Mouse (Mus musculus) ES-E14 (cell line): ENCODE measurements at regions not wholly inside any gene's neighbourhood (a gene's known extent, or its start where the extent isn't known, plus 50 kb on each side); places are given as distances from the start of the nearest gene placed in this dataset.
"Not testable (repeated sequence)": the region's sequence is repeated elsewhere in the genome, so short reads cannot be mapped to it uniquely, and the experiment has no call there.

Experiments used
- DNase-seq: peaks from one replicate; pipeline ENCODE4 v3.0.0-alpha.2; 2013; ENCODE audit warnings: low read depth, low spot score
- H3K27ac ChIP-seq: 2 replicates; pipeline ENCODE4 v1.5.1; 2012; ENCODE audit warnings: low read depth, mild to moderate bottlenecking, low read length, moderate library complexity, mixed read lengths; ENCODE audit not compliant: poor library complexity, insufficient read depth, severe bottlenecking
- H3K36me3 ChIP-seq: 2 replicates; pipeline ENCODE4 v1.6.1; 2012; ENCODE audit warnings: mild to moderate bottlenecking, low read length, moderate library complexity, mixed read lengths; ENCODE audit not compliant: control insufficient read depth, poor library complexity, insufficient read depth, severe bottlenecking
- H3K4me1 ChIP-seq, 2 experiments: fragments of 150-350 bp in 1 of 2; sonication (generic) in 1 of 2; 2 replicates each; pipeline ENCODE4 v1.6.1; 2012; ENCODE audit warnings: low read length in 2 of 2, mild to moderate bottlenecking in 1 of 2, mixed read lengths in 1 of 2; ENCODE audit not compliant: control insufficient read depth in 2 of 2, insufficient read depth in 2 of 2, poor library complexity in 1 of 2
- H3K4me3 ChIP-seq, 2 experiments: fragments of 150-350 bp in 1 of 2; sonication (generic) in 1 of 2; 2 replicates each; pipeline ENCODE4 v1.5.1; 2012; ENCODE audit warnings: low read length in 2 of 2, low read depth in 1 of 2, mild to moderate bottlenecking in 1 of 2, mixed read lengths in 1 of 2; ENCODE audit not compliant: insufficient read depth in 1 of 2, poor library complexity in 1 of 2, severe bottlenecking in 1 of 2
- H3K9ac ChIP-seq: 2 replicates; pipeline ENCODE4 v1.6.1; 2012; ENCODE audit warnings: low read depth, mild to moderate bottlenecking, low read length, mixed read lengths; ENCODE audit not compliant: poor library complexity, insufficient read depth, severe bottlenecking
- H3K9me3 ChIP-seq: fragments of 150-350 bp; sonication (generic); 2 replicates; pipeline ENCODE4 v1.6.1; 2012; ENCODE audit warnings: low read depth, mild to moderate bottlenecking, low read length; ENCODE audit not compliant: control insufficient read depth, insufficient read depth
- CHD2 ChIP-seq: IDR thresholded peaks from 2 replicates; pipeline ENCODE4 v1.6.1; 2014; ENCODE audit warnings: mild to moderate bottlenecking, low read depth, low read length, inconsistent platforms
- HCFC1 ChIP-seq: IDR thresholded peaks from 2 replicates; pipeline ENCODE4 v1.6.1; 2012; ENCODE audit warnings: low read length, inconsistent platforms, borderline replicate concordance; ENCODE audit not compliant: insufficient read depth
- MAFK ChIP-seq: IDR thresholded peaks from 2 replicates; pipeline ENCODE4 v1.6.1; 2014; ENCODE audit warnings: mild to moderate bottlenecking, low read depth, low read length, inconsistent platforms; ENCODE audit not compliant: insufficient read depth
- ZC3H11A ChIP-seq: IDR thresholded peaks from 2 replicates; pipeline ENCODE4 v1.6.1; 2012; ENCODE audit warnings: low read depth, mild to moderate bottlenecking, inconsistent platforms, low read length, borderline replicate concordance
- ZNF384 ChIP-seq: IDR thresholded peaks from 2 replicates; pipeline ENCODE4 v1.6.1; 2012; ENCODE audit warnings: low read depth, low read length, inconsistent platforms
- in situ Hi-C, 2 experiments: fragments of 600-800 bp; cut with MboI; formaldehyde crosslinking; loops; one replicate each; pipeline ENCODE4 v1.15.1; 2025; ENCODE audit warnings: low sequenced_read_pairs in 2 of 2, inconsistent platforms in 1 of 2; ENCODE audit not compliant: unreplicated experiment in 2 of 2

DNA sequence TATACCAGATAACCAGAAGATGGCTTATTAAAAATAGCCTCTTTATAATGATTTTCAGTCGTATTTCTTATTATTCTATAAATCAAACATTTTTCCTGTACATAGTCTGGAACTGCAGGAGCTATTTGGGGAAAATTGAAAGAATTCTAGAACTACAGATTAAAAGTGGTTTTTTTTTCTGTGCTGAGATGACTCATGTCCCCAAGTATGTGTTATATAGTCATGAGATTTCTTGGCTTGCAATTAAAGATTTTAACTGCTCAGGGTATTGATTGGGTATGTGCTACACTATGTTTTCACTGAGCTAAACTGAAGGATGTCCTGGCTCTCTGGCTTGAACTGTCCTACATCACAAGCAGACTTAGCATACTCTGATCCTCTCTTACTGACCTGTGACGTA lies 1088.4 kb upstream of the 1700008P02Rik start:
- Histone ChIP-seq H3K36me3 (no peaks in the 10 kb centered on the region), H3K4me3 (no peak overlapping the region), H3K9me3 (no peaks in the 10 kb centered on the region), H3K9ac (no peak overlapping the region), H3K4me1 (no peaks in the 10 kb centered on the region), H3K27ac (no peak overlapping the region)
- no peak for DNase-seq
- in situ Hi-C loops, result loop anchor here in 1 of 2 experiments (25.0 kb wide), 1 partner anchor 171 kb away; no protein-coding TSS in a partner anchor
- TF ChIP-seq MAFK (no peak), ZNF384 (no peak), CHD2 (no peak)

DNA sequence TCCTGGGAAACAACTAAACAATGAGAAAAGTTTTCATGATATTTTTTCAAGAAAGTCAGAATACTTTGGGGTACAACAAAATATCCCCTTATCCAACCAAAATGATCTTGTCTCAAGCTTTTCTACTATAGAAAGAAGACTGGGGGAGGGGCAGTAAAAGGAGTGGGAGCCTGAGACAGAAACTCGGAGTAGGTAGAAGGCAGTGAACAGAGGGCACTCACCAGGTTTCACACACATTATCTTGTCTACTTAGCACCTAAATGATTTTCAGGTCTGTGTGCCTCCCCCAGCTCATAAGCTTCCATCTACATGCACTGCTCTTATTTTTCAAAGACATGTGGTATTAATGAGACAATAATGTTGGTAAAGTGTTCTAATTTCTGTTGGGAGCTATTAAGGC lies 1063.3 kb upstream of the 1700008P02Rik start:
- Histone ChIP-seq H3K9ac (no peak overlapping the region), H3K4me1 (no peaks in the 10 kb centered on the region), H3K27ac (peak overlapping the region; percentile 92; the same call in 1 of the 2 replicates), H3K9me3 (no peaks in the 10 kb centered on the region), H3K4me3 (no peak overlapping the region), H3K36me3 (0 out of 2 replicates have a peak, but pooled peaks cover 2% of the 10 kb centered on the region)
- TF ChIP-seq HCFC1, result no peak
- TF ChIP-seq ZC3H11A, result no peak
- no peak for TF ChIP-seq CHD2
- no peak for TF ChIP-seq MAFK
- no peak for TF ChIP-seq ZNF384
- in situ Hi-C loops, result no loop called here
- DNase-seq, result peak; percentile 39

DNA sequence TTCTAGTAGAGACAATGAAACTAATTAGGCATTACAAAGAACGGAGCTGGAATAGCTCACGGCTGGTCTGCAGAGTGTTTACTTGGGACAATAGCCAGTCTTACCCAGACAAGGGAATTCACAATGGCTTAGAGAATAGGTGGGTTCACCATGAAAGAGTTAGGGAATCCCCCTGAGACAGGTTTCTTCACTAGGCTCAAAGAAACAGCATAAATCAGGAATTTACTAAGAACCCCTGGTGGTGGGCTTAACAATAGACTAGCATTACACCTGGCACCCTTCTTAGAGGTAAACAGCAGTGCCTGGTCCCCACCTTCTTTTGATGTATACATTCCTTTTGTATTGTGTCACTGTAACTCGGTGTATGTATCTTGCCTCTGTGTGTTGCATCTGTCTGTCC lies 1062.6 kb upstream of the 1700008P02Rik start:
- H3K4me1 ChIP-seq, H3K9ac ChIP-seq, in situ Hi-C loops, H3K9me3 ChIP-seq, H3K4me3 ChIP-seq, H3K36me3 ChIP-seq: not testable (repeated sequence)
- H3K27ac ChIP-seq, result peak overlapping the region; percentile 92
- TF ChIP-seq CHD2, result 0 out of 2 replicates have a peak, but pooled peaks have one; percentile 14
- peak; percentile 53 for DNase-seq

- Histone ChIP-seq H3K36me3 (0 out of 2 replicates have a peak, but pooled peaks cover 2% of the 10 kb centered on the region), H3K9ac (no peak overlapping the region), H3K4me3 (no peak overlapping the region), H3K9me3 (no peaks in the 10 kb centered on the region), H3K4me1 (no peaks in the 10 kb centered on the region), H3K27ac (peak overlapping the region; percentile 96)
- in situ Hi-C loops, result no loop called here
- TF ChIP-seq CHD2, result no peak
- no peak for TF ChIP-seq HCFC1
- TF ChIP-seq MAFK, result no peak
- TF ChIP-seq ZNF384, result no peak
- TF ChIP-seq ZC3H11A, result no peak
- peak; percentile 41 for DNase-seq
Measured at GRCm38 (mm10) chr3:7682311-7682710, 1062.1 kb upstream of the 1700008P02Rik start.

GRCm38 (mm10) chr3:7669956-7670355 lies 1049.7 kb upstream of the 1700008P02Rik start:
- Histone ChIP-seq H3K9me3 (peaks cover 4% of the 10 kb centered on the region), H3K9ac (no peak overlapping the region), H3K4me1 (no peaks in the 10 kb centered on the region), H3K4me3 (no peak overlapping the region), H3K27ac (no peak overlapping the region), H3K36me3 (peaks cover under 1% of the 10 kb centered on the region; the same call in 1 of the 2 replicates)
- DNase-seq, result no peak
- in situ Hi-C loops, result no loop called here
- TF ChIP-seq ZC3H11A (no peak), HCFC1 (no peak), CHD2 (no peak), MAFK (no peak), ZNF384 (no peak)

DNA sequence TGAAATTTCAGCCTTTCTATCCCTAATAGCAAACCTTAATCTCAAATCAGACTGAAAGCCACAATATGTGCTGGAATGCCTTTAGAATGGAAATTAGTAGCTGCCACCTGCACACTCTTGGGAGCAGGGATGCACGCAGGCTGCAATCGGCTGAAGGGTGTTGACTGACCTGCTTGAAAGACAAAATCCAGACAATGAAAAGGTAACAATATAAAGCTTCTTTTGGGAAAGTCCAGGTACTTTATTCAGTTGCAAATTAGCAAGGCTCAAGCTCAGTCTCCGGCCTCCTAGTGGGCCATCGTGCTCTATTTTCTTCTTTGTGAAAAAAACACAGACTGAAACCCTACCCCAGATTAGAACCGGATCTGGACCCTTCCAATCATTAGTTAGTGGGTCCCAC lies 1047.6 kb upstream of the 1700008P02Rik start:
- H3K9me3 ChIP-seq, H3K36me3 ChIP-seq, H3K9ac ChIP-seq, H3K4me1 ChIP-seq, in situ Hi-C loops, DNase-seq, H3K4me3 ChIP-seq, H3K27ac ChIP-seq: not testable (repeated sequence)

GRCm38 (mm10) chr3:7666391-7667142 lies 1046.3 kb upstream of the 1700008P02Rik start:
- H3K36me3 ChIP-seq, H3K27ac ChIP-seq, H3K9me3 ChIP-seq, DNase-seq, H3K4me3 ChIP-seq, H3K4me1 ChIP-seq, H3K9ac ChIP-seq, in situ Hi-C loops: not testable (repeated sequence)
